Mouse (Mus musculus): ENCODE measurements at regions not wholly inside any gene's neighbourhood (a gene's known extent, or its start where the extent isn't known, plus 50 kb on each side); places are given as distances from the start of the nearest gene placed in this dataset.

DNA sequence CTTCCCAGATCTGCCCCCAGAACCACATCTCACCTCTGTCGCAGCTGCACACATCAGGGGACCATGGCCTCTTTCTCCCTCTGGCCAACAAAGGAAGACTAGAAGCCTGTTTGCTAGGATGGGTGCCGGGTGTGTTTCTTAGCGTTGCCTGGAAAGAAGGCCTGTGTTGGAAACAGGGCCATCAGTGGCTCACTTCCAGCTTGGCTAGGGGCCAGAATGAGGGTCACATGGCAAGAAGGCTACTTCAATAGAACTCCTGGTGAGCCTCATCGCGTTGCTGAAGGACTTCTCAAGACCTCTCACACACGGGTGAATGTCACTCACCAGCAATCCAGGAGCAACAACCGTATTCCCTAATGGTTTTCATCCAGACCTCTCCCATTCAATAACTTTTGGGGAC lies 115.0 kb downstream of the Tle3 start:
- no peak for DNase-seq

DNA sequence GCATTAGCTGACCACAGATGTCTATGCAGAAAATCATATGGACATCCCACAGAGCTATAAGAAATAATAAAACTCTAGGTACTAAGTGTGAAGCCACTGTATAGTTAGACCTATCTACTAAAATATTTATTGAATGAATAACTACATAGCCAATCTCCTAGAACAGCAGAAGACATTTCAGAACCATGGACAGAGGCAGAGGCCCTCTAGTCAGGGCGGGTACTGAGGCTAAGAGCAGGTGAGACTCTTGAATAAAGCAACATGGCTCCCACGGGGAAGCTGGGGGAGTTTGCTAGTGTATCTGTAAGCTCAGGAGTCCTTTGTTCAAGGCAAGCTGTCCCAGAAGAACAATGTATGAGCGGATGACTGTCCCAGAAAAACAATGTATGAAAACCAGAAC lies 112.2 kb downstream of the Tle3 start:
- no peak for DNase-seq

DNA sequence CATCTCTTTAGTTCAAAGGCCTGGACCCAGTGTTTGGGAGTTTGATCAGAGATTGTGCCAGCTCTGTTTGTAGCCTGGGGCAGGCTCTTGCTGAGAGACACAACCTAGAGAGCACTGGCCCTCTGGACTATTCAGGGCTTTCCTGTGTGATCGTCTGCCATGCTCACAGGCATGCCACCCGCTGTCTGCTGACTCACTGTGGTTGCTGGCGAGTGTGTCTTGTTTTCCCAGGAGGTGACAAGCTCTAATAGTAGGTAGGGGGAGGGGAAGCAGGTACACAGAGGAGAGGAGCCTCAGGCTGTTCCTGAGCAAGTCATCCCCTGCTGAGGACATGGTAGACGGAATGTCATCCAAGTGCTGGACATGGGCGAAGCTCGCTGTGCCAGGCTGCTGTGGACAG lies 107.5 kb downstream of the Tle3 start:
- no peak for DNase-seq

DNA sequence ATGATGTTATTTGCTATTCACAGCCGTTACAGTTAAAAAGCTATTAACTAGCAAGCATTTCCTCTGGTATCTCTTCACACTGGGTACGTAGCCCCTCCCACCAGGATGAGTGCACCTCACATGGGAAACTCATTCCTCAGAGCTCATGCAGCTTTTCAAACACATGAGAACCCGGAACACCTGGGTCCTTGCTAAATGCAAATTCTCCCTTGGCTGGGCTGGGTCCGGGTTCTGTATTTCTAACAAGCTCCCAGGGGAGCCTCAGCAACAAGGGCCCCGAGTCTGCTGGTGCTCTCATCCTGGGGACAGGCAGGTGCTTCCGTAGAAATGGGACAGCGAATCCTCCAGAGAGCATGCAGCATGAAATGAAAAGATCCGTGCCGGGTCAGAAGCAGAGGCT lies 106.7 kb downstream of the Tle3 start:
- no peak for DNase-seq

DNA sequence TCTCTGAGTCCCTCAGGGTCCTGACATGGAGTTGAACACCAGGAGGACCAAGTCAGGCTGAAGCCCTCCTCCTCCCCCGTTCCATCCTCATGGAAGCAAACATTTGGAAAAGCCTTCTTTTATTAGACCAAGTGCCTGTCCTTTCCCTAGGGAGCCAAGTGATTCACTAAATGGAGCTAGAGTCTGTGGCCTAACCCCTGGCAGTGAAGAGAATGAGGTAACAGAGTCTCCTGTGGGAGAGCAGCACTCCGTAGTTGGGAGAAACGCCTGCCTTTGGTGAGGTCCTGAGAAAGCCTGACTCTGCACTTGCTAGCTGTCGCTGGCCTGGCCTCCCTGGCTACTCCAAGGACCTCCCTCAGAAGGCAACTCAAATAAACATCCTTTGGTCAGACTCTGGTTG lies 104.2 kb downstream of the Tle3 start:
- no peak for DNase-seq

DNA sequence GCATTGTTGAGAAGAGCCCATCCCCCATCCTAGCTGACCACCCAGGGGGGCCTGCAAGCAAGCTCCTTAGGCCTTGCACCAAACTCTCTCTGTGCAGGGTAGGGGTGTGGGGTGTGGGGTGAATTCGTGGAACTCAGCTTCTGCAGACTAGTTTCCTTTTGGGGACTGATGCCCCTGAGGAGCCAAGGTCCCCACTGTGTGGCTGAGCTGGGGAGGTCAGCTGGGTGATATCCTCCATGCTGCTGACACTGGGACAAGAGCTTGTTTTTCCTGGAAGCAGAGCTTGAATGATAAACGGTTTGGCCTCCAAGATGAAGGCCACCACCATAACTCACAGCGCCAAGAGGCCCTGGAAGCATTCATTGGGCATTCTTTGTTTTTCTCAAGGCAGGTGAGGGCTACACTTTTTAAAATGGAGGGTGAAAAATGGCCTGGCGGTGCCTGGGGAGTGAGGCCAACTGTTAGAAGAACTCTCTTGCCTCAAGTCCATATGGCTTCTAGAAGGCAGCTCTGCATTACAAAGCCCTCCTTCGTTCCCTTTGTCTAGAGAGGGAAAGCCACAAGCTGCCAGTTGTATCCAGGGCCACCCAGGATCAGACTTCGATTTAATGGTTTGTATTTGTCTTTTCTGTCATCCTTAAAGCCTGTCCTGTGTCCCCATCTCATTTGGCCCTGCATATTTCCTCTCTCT lies 98.8 kb downstream of the Tle3 start:
- no peak for DNase-seq

DNA sequence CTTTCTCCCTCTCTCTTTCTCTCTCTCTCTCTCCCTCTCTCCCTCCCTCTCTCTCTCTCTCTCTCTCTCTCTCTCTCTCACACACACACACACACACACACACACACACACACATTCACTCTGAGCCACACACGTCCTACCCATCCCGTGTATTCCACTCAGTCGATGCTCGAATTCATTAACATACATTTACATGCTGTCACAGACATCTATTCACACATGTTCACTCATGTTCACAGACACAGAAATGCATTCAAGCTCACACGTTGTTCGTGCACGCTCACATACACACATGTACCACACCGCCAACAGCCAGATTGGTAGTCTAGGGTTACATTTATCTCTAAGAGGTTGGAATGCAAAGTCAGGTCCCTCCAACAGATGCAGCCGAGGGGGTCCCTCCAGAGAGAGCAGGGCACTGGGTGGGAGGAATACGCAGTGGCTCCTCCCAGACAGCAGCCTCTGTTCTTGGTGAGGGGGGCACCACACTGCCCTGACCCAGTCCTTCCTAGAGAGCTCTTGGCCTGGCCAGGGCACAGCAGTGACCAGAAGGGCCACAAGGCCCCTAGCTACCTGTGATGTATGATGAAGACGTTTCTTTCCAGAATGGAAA lies 96.8 kb downstream of the Tle3 start:
- DNase-seq, result no peak

DNA sequence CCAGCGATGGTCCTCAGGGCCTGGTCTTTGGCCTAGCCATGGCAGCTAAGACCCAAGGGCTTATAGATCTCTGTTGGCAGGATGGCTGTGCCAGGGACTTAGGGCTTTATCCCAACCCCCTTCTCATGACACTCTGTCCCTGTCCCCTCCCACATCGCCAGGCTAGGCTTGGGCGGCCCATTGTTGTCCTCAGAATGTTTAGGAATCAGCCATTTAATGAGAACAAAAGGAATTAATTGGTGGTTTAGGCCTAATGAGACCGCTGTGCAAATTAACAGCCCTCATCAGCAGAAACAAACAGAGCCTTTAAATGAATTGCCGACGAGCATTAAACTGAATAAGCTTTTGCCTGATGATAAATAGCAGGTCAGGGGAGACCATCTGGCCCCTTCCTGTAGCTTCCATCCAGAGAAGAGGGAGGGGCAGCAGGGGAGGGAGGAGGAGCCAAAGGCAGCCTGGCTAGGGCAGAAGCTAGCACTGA lies 96.2 kb downstream of the Tle3 start:
- DNase-seq, result no peak
